Mouse (Mus musculus) T-helper 2 cell (primary cell): ENCODE data around the gene Fig4.

Experiments
- in situ Hi-C: fragments of 300-600 bp; cut with MboI, MseI; formaldehyde crosslinking; loops from one replicate; pipeline ENCODE4 v1.15.1; 2025; ENCODE audit warnings: high pct_unique_total_duplicates

Fig4 gene

GRCm38 (mm10) chr10:41271860-41272259 lies 31.2 kb downstream of the Fig4 start:
- in situ Hi-C loops, result no loop called here

GRCm38 (mm10) chr10:41261889-41262288 lies 41.2 kb downstream of the Fig4 start:
- in situ Hi-C loops, result no loop called here

GRCm38 (mm10) chr10:41261218-41261617 lies 41.8 kb downstream of the Fig4 start:
- in situ Hi-C loops, result no loop called here

GRCm38 (mm10) chr10:41260243-41261006 lies 42.6 kb downstream of the Fig4 start:
- in situ Hi-C loops, result no loop called here

- in situ Hi-C loops, result no loop called here
Measured at GRCm38 (mm10) chr10:41250749-41251065, 52.4 kb downstream of the Fig4 start.

- in situ Hi-C loops, result no loop called here
Measured at GRCm38 (mm10) chr10:41250045-41250748, 52.9 kb downstream of the Fig4 start.

- in situ Hi-C loops, result no loop called here
Measured at GRCm38 (mm10) chr10:41249006-41249659, 53.9 kb downstream of the Fig4 start.

GRCm38 (mm10) chr10:41247800-41248473 lies 55.1 kb downstream of the Fig4 start:
- in situ Hi-C loops, result no loop called here

GRCm38 (mm10) chr10:41246111-41246510 lies 56.9 kb downstream of the Fig4 start:
- in situ Hi-C loops, result no loop called here

GRCm38 (mm10) chr10:41245477-41245876 lies 57.6 kb downstream of the Fig4 start:
- in situ Hi-C loops, result no loop called here

GRCm38 (mm10) chr10:41245028-41245427 lies 58.0 kb downstream of the Fig4 start:
- in situ Hi-C loops, result no loop called here

- in situ Hi-C loops, result no loop called here
Measured at GRCm38 (mm10) chr10:41243930-41244329, 59.1 kb downstream of the Fig4 start.

GRCm38 (mm10) chr10:41241558-41242242 lies 61.4 kb downstream of the Fig4 start:
- in situ Hi-C loops, result no loop called here

- in situ Hi-C loops, result no loop called here
Measured at GRCm38 (mm10) chr10:41241080-41241479, 62.0 kb downstream of the Fig4 start.

GRCm38 (mm10) chr10:41236020-41236419 lies 67.0 kb downstream of the Fig4 start:
- in situ Hi-C loops, result no loop called here

- in situ Hi-C loops, result no loop called here
Measured at GRCm38 (mm10) chr10:41235584-41235983, 67.5 kb downstream of the Fig4 start.

GRCm38 (mm10) chr10:41235159-41235558 lies 67.9 kb downstream of the Fig4 start:
- in situ Hi-C loops, result no loop called here

GRCm38 (mm10) chr10:41234552-41234951 lies 68.5 kb downstream of the Fig4 start:
- in situ Hi-C loops, result no loop called here

- in situ Hi-C loops, result no loop called here
Measured at GRCm38 (mm10) chr10:41233140-41233539, 69.9 kb downstream of the Fig4 start.

- in situ Hi-C loops, result no loop called here
Measured at GRCm38 (mm10) chr10:41231163-41231835, 71.8 kb downstream of the Fig4 start.

GRCm38 (mm10) chr10:41227626-41228025 lies 75.4 kb downstream of the Fig4 start:
- in situ Hi-C loops, result no loop called here
